Mouse (Mus musculus) megakaryocyte, embryonic 14.5 days (primary cell): Measurements from ENCODE around the gene Nos1ap. TPM values are rescaled to one million over a fixed set of nuclear protein-coding genes. Genes with fewer than 3 reads are reported as not detected.
A peak's percentile ranks its signal among the peaks of the same experiment; 100 is the strongest.

Source experiments
- H3K27me3 ChIP-seq: replicated peaks from 2 replicates; pipeline ENCODE3; 2012; ENCODE audit warnings: inconsistent platforms
- H3K36me3 ChIP-seq: replicated peaks from 2 replicates; pipeline ENCODE3; 2012; ENCODE audit warnings: low read length, inconsistent platforms, mixed read lengths
- H3K4me1 ChIP-seq: 2 replicates; pipeline ENCODE4 v1.6.1; 2012; ENCODE audit warnings: inconsistent platforms
- H3K4me3 ChIP-seq: replicated peaks from 2 replicates; pipeline ENCODE3; 2012; ENCODE audit warnings: moderate library complexity, mild to moderate bottlenecking, inconsistent platforms
- H3K9me3 ChIP-seq: 2 replicates; pipeline ENCODE4 v1.6.1; 2012; ENCODE audit warnings: inconsistent platforms
- FLI1 ChIP-seq: IDR thresholded peaks from 2 replicates; pipeline ENCODE4 v1.6.1; 2012; ENCODE audit warnings: low read length, inconsistent platforms, mixed read lengths
- GATA1 ChIP-seq: IDR thresholded peaks from 3 replicates; pipeline ENCODE4 v1.6.1; 2012; ENCODE audit warnings: mixed read lengths, low read length, inconsistent platforms, borderline replicate concordance
- polyA plus RNA-seq: library from polyadenylated mRNA; stranded (reverse); fragments of >175 nt; gene quantifications from 2 replicates; pipeline ENCODE4 v1.2.3, GENCODE M21; 2012; ENCODE audit warnings: low replicate concordance; ENCODE audit not compliant: insufficient read depth

The Nos1ap gene
- polyA plus RNA-seq, 1 experiment = 9.9 TPM

DNA sequence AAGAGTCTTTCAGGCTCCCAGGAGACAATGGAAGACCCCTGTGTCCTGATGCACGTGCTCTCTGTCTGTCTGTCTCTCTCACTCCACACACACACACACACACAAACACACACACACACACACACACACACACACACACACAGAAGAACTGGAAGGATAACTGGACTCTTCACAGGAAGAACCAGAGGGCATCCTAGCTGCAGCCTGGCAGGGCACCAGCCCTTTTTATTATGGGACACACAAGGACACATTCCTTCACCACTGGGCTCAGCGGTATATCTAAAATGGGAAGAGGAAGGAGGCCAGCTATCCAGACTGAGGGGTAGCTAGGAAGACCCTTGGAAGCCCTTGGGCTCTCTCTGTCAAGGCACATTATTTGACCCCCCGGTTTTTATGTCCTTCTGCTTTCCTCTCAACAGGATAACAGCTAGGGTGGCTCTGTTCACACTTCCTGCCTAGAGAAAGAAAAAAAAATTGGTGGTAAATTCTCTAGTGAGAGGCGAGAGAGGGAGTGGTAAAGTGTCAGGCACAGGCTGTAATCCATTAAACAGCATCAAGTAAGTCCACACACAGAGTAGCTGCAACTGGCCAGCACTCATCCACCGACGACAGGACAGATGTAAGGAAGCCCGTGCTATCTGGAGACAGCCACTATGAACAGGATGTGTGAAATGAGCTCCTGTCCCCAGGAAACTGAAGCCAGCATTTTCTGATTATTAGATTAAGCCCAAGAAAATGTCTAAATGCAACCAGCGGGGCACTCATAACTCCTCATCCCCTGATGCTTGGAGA lies 38.8 kb downstream of the Nos1ap start:
- H3K27me3 ChIP-seq = no peaks in the 10 kb centered on the region
- peaks cover 58% of the 10 kb centered on the region for H3K36me3 ChIP-seq
- no peak overlapping the region for H3K4me3 ChIP-seq
- H3K4me1 ChIP-seq = peaks cover 67% of the 10 kb centered on the region
- peaks cover 13% of the 10 kb centered on the region for H3K9me3 ChIP-seq
- no peak for TF ChIP-seq GATA1
- TF ChIP-seq FLI1 = no peak

DNA sequence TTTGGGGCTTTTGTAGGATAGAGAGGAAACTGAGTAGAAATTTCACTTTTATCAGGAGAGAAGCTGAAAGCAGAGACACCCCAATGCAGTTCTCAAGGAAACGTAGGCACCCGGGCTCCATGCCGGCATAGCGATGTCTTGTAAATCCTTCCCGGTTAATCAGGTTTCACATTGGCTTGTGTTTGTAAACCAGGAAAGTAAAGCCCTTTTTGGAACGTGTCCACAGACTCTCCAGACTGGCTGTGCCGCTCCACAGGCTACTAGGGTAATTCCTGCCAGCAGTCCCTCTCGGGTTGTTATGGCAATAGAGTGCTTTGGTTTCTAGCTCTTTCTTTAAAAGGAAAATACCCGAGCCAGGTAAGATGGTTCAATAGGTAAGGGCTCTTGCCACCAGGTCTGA lies 40.6 kb downstream of the Nos1ap start:
- Histone ChIP-seq H3K36me3 (peaks cover 73% of the 10 kb centered on the region), H3K9me3 (peaks cover 18% of the 10 kb centered on the region), H3K4me1 (peaks cover 49% of the 10 kb centered on the region), H3K27me3 (no peaks in the 10 kb centered on the region), H3K4me3 (no peak overlapping the region)
- TF ChIP-seq FLI1 = no peak
- TF ChIP-seq GATA1 = no peak

DNA sequence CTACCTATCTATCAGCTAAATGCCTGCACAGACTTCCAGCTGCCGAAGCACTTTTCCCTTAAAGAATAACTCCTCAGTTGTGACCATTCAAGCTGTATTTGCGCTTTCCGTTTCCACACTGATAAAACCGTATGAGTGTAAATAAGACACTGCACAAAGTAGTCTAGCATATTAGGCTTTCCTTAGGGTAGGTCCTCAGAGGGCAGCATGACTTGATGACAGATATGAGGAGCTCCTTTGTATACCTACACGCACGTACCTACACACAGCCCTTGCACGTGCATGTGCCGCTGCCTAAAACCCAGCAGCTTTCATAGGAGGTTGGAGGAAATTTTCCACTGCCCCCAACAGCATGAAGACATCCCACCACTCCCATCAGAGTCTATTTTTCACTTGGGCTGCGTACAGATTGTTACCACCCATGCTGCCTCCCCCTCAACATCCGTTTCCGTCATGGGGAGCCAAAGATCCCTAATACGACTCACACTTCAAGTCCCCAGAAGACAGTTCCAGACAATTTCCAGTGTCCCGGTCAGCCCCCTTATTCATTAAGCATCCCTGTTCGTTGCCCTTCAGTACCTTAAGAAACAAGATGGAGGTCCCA lies 41.4 kb downstream of the Nos1ap start:
- H3K9me3 ChIP-seq = peaks cover 24% of the 10 kb centered on the region
- peaks cover 42% of the 10 kb centered on the region for H3K4me1 ChIP-seq
- no peaks in the 10 kb centered on the region for H3K27me3 ChIP-seq
- no peak overlapping the region for H3K4me3 ChIP-seq
- peaks cover 79% of the 10 kb centered on the region for H3K36me3 ChIP-seq
- TF ChIP-seq GATA1 (no peak), FLI1 (no peak)

DNA sequence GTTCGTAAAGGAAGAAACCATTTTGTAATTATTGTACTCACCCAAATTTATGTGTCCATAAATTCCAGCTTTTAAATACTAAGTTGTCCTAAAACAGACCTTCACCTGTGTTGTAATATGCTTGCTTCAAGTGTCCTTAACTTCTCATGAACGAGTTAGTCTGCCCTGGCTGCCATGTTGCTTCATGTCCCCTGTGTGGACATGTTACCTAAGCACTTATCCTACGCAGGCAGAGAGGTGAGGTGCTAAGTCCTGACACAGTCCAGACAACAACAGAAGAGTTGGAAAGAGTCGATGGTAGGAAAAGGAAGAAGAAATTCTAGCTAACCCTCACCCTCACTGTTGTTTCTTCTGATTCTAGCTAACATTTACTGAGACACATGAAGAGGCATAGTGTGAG lies 43.4 kb downstream of the Nos1ap start:
- Histone ChIP-seq H3K9me3 (peaks cover 35% of the 10 kb centered on the region), H3K36me3 (peaks cover 80% of the 10 kb centered on the region), H3K4me1 (peaks cover 32% of the 10 kb centered on the region)

DNA sequence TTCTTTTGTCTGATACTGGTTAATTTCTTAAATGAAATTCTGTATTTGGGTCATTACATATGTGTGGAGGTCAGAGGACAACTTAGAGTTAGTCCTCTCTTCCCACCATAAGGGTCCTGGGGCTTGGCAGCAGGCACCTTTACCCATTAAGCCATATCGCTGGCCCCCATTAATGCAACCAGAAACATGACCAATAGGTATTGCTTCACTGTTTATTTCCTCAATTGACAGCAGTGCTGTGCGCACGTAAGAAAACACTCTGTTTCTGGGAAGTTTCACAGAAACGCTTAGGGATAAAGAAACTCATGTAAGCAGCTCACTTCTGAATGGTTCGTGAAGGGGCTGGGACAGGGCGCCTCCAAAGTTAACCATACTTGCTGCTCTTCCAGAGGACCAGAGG lies 44.4 kb downstream of the Nos1ap start:
- no peak for TF ChIP-seq GATA1
- no peak for TF ChIP-seq FLI1
- H3K4me1 ChIP-seq = peaks cover 23% of the 10 kb centered on the region
- H3K27me3 ChIP-seq = no peaks in the 10 kb centered on the region
- H3K4me3 ChIP-seq = no peak overlapping the region
- H3K36me3 ChIP-seq = peaks cover 84% of the 10 kb centered on the region
- peaks cover 43% of the 10 kb centered on the region for H3K9me3 ChIP-seq

More for the DNA sequence above, 43.4 kb downstream of the Nos1ap start:
- TF ChIP-seq FLI1 (no peak), GATA1 (no peak)
- H3K4me3 ChIP-seq = no peak overlapping the region
- H3K27me3 ChIP-seq = no peaks in the 10 kb centered on the region

DNA sequence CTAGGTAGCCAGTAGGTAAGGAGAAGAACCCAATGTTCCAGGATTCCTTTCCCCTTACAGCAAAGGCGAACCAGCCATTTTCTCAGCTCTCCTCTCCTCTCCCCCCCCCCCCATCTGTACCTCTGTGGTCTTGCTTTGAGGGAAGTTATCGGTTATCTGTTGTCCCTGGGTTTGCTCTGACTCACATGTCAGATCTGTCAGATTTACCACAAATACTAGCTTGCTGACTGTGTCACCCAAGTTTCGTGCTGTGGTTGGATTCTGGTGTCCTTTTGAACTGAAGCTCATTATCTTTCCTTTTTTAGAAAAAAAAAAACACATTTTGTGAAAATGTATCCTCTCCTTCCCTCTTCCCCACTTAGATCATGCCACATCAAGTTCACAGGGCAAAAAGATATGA lies 50.2 kb downstream of the Nos1ap start:
- Histone ChIP-seq H3K27me3 (no peaks in the 10 kb centered on the region), H3K36me3 (peaks cover 62% of the 10 kb centered on the region), H3K4me3 (no peak overlapping the region), H3K9me3 (peaks cover 37% of the 10 kb centered on the region), H3K4me1 (peaks cover 59% of the 10 kb centered on the region)
- no peak for TF ChIP-seq GATA1

DNA sequence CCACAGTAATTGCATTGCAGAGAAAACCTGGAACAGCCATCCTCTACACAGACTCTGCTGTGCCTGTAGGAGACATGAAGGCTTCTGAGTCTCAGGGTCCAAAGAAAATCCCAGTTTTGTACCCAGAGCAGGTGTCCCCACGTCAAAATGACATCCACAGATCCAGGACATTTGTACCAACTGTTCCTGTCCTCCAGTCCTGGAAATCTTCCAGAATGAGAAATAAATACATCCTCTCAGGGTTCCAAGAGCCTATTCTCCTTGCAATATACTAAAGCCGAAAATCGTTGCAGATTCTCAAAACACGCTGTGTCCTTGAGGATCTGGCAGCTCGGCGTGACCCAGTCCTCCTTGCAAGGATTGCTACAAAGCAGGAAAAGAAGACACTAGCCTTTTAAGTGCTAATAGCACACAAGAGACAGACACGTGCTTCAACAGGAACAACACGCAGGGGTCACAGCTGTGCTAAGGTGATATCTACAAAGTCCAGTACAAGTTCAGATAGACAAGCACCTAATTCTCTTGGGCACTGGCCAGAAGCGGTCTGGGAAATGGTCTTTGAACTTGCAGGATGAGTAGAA lies 51.1 kb downstream of the Nos1ap start:
- peaks cover 59% of the 10 kb centered on the region for H3K36me3 ChIP-seq
- H3K27me3 ChIP-seq = no peaks in the 10 kb centered on the region
- TF ChIP-seq FLI1 (no peak), GATA1 (no peak)
- peaks cover 30% of the 10 kb centered on the region for H3K9me3 ChIP-seq
- no peak overlapping the region for H3K4me3 ChIP-seq
- H3K4me1 ChIP-seq = peaks cover 68% of the 10 kb centered on the region

DNA sequence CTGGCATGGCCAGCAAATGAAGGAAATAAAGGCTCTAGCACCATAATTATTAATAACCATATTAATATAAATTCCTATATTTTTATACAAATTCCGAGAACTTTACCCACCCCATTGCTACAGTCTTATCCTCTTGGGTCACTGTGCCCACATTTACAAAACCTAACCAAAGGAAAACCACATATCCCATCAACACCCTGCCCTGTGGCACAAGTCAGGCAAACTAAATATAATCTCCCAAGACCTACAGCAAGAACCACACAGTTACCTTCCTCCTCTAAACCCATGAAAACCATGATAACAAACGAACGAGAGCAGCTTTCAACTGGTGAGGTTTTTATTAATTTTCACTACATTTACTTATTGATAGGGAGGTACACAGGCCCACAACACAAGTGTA lies 53.3 kb downstream of the Nos1ap start:
- peaks cover 88% of the 10 kb centered on the region for H3K4me1 ChIP-seq
- H3K27me3 ChIP-seq = no peaks in the 10 kb centered on the region
- H3K36me3 ChIP-seq = peaks cover 45% of the 10 kb centered on the region
- peaks cover 9% of the 10 kb centered on the region for H3K9me3 ChIP-seq
- peak overlapping the region; percentile 56 for H3K4me3 ChIP-seq
- TF ChIP-seq GATA1 = no peak
- TF ChIP-seq FLI1 = no peak

DNA sequence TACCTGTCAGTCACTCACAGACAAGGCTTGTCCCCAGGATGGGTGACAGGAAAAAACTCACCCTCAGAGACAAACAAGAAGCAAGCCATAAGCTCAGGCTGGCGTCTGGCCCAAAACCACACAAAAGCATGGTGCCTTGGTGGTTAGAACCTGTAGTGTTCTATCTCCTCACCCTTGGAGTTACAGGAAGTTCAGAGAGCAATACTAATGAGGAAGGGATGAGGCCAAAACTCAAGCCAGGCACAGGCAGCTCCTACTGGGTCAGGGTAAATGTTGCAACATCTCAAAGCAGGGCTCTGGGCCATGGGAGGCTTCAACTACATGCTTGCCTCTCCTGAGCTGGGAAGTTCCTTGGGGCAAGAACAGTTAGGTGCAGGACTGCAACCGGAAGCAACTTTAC lies 54.4 kb downstream of the Nos1ap start:
- peaks cover under 1% of the 10 kb centered on the region; the same call in 1 of the 2 replicates for H3K9me3 ChIP-seq
- peaks cover 45% of the 10 kb centered on the region for H3K36me3 ChIP-seq
- peaks cover 98% of the 10 kb centered on the region for H3K4me1 ChIP-seq
- TF ChIP-seq FLI1 = no peak
- no peak for TF ChIP-seq GATA1
- H3K27me3 ChIP-seq = no peaks in the 10 kb centered on the region
- H3K4me3 ChIP-seq = peak overlapping the region; percentile 47

DNA sequence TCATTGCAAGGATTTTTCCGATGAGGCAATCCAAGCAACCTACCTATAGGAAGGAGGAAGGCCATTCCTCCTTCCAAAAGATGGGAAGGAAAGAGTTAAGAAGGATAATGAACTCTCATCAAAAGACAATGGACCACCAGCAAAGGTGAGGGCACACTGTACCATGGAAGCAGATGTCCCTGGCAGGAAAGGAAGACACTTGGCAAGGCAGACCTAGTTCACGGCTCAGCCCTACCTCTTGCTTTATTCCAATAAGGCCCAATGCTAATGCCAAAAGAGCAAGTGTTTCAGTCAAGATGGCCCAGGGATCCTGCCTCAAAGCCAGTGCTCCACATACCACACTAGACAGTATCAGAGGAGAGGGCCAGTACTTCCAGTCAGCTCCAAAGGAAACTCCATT lies 58.4 kb downstream of the Nos1ap start:
- peaks cover 32% of the 10 kb centered on the region for H3K36me3 ChIP-seq
- H3K9me3 ChIP-seq = 0 out of 2 replicates have a peak, but pooled peaks cover 3% of the 10 kb centered on the region
- no peaks in the 10 kb centered on the region for H3K27me3 ChIP-seq
- peaks cover 84% of the 10 kb centered on the region for H3K4me1 ChIP-seq
- TF ChIP-seq GATA1 (no peak), FLI1 (no peak)
- H3K4me3 ChIP-seq = no peak overlapping the region
